Mouse (Mus musculus): ENCODE results near the gene Pla2g2e.
"Not testable (repeated sequence)": the region's sequence is repeated elsewhere in the genome, so short reads cannot be mapped to it uniquely, and the experiment has no call there.

Pla2g2e gene

DNA sequence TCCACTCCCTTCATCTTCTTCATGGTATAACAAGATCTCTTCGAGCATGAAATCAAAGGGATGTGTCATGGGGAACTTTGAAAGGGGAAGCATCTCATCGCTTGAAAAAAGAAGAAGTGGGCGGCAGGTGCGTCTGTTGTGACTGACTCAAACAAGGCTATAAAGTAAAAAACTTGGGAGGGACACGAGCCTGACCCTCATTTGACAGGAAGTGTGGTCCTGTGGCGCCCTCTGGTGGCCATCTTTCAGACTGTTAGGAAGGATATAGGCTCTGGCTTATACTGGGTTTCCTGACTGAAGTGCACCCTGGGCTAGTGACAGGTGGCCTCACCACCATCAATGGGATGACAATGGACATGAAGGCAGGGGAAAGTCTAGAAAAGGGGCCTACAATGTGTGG lies 6.5 kb downstream of the Pla2g2e start:
- DNase-seq = peak; percentile 77 to 95

DNA sequence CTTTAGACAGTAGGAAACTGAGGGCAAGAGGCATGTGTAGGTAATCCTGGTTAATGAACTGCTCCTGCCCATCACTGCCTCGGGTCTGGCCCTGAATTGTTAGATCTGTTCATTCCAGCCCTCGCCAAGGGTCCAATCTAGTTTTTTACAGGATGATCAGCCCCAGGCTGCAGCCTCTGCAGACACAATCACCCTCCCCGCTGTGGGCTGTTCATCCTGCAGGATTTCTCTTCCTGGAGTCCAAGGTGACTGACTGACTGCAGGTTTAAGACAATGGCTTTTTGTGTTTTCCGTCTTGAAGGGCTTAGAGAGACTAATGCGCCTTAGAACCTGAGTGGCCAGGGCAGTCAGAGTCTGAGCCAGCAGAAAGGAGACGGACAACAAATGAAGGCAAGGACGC lies 11.4 kb downstream of the Pla2g2e start:
- no peak for DNase-seq

DNA sequence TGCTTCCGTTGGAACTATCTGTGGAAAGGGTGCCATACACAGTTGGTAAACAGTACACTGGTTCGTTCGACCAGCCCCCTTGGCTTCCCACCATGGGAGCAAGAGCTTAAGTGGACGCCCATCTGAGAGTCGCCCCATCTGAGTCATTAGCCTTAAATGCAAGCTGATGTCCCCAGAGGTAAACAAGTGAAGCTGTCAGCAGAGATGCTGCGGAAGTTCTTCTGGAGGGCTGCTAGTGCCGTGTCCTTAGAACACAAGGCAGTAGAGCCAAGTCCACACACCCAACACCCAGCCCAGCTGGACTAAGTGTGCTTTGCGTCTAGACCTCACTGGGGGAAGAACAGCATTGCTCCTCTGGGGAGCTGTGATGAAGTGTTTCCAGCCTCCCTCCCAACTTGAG lies 11.9 kb downstream of the Pla2g2e start:
- no peak for DNase-seq

DNA sequence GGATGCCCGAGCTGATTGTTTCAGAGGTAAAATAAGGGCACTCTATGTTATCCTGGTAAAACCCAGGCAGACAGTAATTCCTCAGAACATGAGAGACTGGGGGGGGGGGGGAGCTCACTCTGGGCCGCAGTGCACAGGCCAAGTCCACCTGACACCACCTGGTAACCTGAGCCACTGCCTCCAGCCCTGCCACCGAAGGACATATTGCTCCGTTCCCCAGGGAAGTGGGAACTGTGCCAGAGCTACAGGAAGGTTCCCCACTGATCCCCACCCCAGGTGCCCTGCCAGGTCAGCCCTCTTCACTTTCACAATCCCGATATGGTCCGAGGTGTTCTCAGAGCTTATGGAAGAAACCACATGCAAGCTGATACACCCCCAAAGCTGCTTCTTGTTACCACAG lies 14.9 kb downstream of the Pla2g2e start:
- DNase-seq = no peak

DNA sequence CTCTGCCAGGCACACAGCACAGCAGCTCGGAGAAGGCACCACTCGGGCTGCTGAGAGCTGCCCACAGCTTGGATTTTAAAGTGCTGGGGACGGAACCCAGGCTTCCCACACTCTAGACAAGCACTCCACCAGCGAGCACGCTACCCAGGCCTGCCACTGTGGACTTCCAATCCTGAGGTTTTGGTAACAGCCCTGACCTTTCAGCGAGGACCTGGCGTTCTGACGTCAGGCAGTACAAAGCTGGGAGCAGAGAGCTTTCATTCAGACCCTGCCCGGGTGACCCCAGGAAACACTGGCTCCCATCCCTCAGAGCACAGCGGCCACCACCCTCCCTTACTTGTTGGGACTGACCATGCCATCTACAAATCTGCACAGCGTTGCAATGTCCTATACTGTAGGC lies 16.0 kb downstream of the Pla2g2e start:
- DNase-seq = not testable (repeated sequence)

DNA sequence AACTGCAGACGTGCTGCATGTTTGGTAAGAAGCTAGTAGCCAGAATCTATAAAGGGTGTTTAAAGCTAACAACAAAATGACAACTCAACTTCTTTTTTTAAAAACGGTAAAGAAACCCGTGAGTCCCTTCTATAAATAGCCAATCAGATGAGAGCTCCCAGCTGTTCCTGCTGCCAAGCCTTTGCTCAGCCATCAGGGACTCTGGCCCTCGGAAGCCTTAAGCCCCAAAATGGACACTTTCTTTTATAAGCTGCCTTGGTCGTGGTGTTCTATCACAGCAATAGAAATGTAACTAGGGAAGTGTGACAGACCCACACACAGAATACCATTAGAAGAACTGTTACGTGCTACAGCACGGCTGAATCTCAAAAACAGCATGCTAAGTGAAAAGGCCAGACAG lies 21.6 kb downstream of the Pla2g2e start:
- no peak for DNase-seq

DNA sequence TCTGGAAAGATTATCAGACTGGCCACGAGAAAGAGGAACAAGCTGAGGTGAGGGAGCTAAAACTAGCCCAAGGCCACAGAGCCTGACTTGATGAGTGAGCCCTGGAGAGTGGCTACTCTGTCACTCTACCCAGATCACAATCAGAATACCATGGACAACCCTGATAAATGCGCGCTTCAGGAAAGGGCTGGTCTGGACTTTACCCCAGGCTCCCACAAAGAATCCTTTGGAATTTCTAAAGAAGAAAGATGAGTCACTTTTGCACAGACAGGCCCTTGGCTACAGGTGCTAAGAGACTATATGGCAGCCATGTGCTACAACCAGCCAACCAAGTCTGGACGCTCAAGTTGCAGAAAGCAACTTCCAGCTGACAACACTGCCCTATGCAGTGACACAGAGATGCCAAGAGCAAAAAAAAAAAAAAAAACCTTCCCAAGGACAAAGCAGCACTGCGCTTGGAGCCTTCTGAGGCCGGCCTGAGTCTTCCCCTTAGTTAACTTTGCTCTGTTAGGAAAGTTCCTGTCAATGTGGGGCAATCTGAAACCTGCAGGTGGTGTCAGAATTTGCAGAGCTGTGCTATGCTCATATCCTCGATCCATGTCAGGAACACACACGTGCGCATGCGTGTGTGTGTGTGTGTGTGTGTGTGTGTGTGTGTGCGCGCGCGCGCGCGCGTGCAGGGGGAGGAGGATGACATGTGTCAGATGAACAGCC lies 28.0 kb downstream of the Pla2g2e start:
- DNase-seq = no peak

DNA sequence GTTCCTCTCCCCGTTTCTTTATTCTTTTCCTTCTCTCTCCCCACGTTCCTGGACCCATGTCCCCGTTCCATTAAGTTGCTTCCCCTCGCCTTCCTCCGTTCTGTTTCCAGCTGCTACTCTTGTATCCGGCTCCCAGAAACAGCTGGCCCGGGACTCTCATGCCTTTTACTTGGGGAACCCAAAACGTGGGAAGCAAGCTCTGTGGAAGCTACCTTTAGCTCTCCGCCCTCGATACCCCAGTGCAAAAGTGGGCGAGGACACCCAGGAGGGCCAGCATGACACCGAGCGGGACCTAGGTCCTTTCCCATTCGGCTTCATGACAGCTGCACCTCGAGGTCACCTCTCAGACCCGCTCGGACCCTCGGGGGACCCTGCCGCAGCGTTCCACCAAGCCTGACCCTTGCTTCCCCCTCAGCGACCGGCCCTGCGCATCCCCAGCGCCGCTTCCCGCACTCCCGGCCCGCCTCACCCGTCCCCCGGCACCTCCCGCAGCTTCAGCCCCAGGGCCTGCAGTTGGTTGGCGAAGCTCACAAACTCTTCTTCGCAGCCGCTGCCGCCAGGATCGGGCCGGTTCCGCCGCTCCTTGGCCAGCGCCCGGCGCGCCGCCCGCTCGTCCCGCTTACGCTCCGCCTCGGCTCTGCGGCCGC lies 35.5 kb downstream of the Pla2g2e start:
- DNase-seq = peak; percentile 6 to 21

DNA sequence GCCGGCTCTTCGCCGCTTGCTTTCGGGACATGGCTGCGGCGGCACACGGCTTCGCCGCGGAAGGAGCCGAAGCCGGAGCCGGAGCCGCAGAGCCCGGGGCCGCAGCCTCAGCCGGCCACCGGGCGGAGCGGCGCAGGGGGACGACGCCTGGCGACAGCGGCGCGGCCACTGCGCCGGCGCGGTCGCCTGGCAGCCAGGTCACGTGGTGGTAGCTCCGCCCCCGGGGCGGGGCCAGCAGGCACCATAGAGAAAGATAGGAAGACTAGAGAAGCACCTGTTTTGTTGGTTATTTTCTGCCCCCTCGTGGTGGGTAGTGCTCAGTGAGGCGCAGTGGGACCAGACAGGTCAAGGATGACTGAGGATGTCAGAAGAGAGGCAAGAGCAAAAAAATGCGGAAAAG lies 36.1 kb downstream of the Pla2g2e start, which contains the start of gene Otud3:
Gene Otud3, minus strand, starts transcription at position 149 of the 400 bp plus-strand sequence.
- peak; percentile 96 to 98 for DNase-seq

DNA sequence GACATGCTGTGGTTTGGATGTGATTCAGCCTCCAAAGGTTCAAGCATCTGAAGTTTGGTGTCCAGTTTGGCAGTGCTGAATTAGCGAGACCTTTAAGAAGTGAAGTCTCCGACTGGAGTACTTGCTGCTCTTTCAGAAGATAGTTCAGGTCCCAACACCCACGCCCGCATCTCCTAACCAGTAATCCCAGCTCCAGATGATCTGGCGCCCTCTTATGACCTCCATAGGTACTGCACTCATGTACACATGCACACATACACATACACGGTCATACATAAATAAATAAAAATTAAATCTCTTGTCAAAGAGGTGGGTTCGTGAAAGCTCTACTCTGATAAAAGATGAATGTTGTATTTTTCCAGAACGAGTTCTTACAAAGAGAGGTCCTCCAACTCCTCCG lies 39.5 kb downstream of the Pla2g2e start:
- no peak for DNase-seq

DNA sequence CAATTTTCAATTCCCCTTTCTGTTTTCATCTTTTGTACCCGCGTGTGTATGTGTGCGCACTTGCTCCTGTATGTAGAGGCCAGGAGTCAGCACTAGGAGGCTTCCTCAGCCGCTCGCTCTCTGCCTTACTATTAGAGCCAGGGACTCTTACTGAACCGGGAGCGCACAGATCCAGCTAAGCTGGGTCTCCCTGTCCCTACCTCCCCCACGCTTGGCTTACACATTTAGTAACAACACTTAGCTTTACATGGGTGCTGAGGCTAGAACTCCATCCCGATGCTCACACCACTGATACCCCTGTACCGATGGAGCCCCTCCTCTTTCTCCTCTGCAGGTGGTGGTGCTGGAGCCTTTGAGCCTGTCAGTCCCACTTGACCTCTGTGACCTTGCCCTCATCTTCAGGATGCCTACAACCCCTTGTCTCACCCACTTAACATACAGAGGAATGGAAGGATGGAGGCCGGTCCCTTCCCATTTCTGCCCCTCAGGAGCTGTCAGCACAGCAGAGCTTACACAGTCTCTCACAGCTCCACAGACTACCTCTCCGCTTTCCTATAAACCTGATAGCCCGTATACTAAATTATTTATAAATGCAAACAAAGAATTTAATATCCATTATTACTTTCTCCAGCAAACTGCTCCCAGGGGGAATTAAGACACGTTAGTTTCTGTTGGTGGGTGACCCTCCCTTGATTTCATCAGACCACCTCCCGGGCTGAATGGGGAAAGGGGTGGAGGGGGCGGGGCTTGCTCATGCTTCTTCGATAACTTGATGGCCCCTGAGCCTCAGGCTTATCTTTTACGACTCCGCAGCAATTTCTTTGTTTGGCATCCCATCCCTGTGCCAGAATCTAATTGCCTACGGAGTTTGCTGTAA lies 43.8 kb downstream of the Pla2g2e start:
- DNase-seq = no peak

DNA sequence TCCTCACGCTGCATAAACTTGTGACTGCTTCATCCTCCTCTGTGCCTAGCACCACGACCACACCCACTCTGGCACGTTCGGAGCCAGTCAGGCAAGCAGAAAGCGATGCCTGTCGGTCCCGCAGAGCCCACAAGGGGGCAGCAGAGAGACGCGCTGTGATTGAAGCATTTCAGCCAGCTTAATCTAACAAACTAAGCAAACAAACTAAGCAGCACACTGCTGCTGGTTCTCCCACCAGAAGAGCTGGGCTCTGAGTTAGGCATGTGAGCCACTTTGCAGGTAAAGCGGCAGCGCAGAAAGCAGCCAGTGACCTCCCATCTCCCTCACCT lies 44.4 kb downstream of the Pla2g2e start:
- DNase-seq = peak; percentile 95 to 98

DNA sequence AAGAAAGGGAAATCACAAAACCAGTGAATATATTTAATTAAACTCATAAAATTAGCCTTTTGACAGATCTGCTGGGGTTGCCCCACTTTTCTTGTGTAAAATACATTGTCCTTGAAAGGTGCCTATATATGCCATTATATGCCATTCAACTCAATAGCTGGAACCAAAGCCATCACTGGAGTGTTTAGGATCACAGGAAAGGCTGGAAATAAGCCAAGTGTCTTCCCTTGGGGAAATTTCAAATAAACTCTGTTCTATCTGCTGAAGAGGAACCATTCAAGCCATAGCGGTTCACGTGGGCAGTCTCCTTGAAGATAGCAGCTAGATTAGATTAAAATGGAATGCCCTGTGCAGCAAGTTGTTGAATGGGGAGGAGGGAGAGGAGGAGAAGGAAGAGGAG lies 47.8 kb downstream of the Pla2g2e start:
- no peak for DNase-seq

All from kidney, postnatal 36 days (tissue).